23 mouse cellular contexts compared by ENCODE assay signal in the genomic region with DNA sequence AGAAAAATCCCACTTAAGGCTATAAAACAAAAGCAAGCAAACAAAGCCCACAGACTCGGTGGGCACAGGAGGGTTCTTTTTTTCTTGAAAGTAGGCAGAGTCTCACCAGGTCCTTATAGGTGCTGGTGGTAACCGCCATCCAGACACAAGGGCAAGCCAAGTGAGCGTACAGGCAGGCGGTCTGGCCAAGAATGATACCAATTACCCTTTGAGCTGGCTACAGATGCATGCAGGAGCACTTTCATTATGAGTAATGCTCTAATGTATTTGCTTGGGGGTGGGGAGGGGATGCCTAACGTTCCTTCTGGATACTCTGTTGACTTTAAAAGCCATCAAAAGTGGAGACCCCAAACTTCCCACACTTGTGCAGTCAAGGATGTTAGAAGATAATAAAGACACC. TPM values are rescaled to one million over a fixed set of nuclear protein-coding genes. Genes with fewer than 3 reads are reported as not detected.
DNase-seq lines count a peak whose midpoint lies in the region; ATAC-seq and TF ChIP-seq lines count a peak whose summit lies in the region.
"Had no signal": no experiment of that assay in that cellular context is flagged by ENCODE, and none has a peak within 500 bp of the region (broad histone marks: within the 10 kb centered on the region; RNA-seq: fewer than 3 reads in every experiment).

No protein-coding gene starts in this region.

- TF ChIP-seq CTCF in gastrocnemius, adult 2 months (IDR thresholded peaks at IDR 0.05), result no peak
- TF ChIP-seq CTCF in liver, adult 2 months (IDR thresholded peaks at IDR 0.05; ENCODE audit: low read depth, low read length), result no peak
- no peak for TF ChIP-seq CTCF in liver, postnatal 0 days (IDR thresholded peaks at IDR 0.05; ENCODE audit: low read depth)

- H3K4me3 ChIP-seq in gastrocnemius, adult 2 months, result no peak overlapping the region
- no peak overlapping the region for H3K4me3 ChIP-seq in liver, adult 2 months (ENCODE audit: insufficient read depth, low read depth, low read length)
- no peak overlapping the region for H3K4me3 ChIP-seq in liver, postnatal 0 days (ENCODE audit: low read depth, low read length)
- H3K4me3 ChIP-seq: embryonic facial prominence, embryonic 13.5 days; hindbrain, embryonic 12.5 days; kidney, embryonic 15.5 days; neural tube, embryonic 13.5 days had no signal

- peaks cover 52% of the 10 kb centered on the region for H3K79me2 ChIP-seq in liver, adult 2 months (ENCODE audit: control insufficient read depth, insufficient read depth, low read length)

- no peaks in the 10 kb centered on the region for H3K36me3 ChIP-seq in liver, adult 2 months (ENCODE audit: control insufficient read depth, insufficient read depth, low read length)
- no peaks in the 10 kb centered on the region; the same call in 1 of the 2 replicates for H3K36me3 ChIP-seq in liver, postnatal 0 days (replicated peaks; ENCODE audit: insufficient read depth, low read length)
- H3K36me3 ChIP-seq: embryonic facial prominence, embryonic 13.5 days; hindbrain, embryonic 12.5 days; kidney, embryonic 15.5 days; neural tube, embryonic 13.5 days had no signal

- no peak for TF ChIP-seq POLR2A in liver, adult 2 months (IDR thresholded peaks at IDR 0.05; ENCODE audit: extremely low read depth, insufficient read depth, low read length)

- no peak overlapping the region for H3K9ac ChIP-seq in liver, adult 2 months (ENCODE audit: low read depth, low read length)
- no peak overlapping the region for H3K9ac ChIP-seq in liver, postnatal 0 days (replicated peaks)
- H3K9ac ChIP-seq: embryonic facial prominence, embryonic 13.5 days; hindbrain, embryonic 12.5 days; kidney, embryonic 15.5 days; neural tube, embryonic 13.5 days had no signal

- TF ChIP-seq EP300 in liver, postnatal 0 days (IDR thresholded peaks at IDR 0.05; ENCODE audit: low read depth), result no peak

- H3K9me3 ChIP-seq in liver, postnatal 0 days (ENCODE audit: low read length), result no peaks in the 10 kb centered on the region
- H3K9me3 ChIP-seq: embryonic facial prominence, embryonic 13.5 days; hindbrain, embryonic 12.5 days; kidney, embryonic 15.5 days; neural tube, embryonic 13.5 days had no signal

- 76% methylated on average over 5 of the region's 5 CpGs for WGBS in liver, adult 2 months
- 89% methylated on average over 5 of the region's 5 CpGs for WGBS in liver, postnatal 0 days (ENCODE audit: insufficient replicate concordance)

- DNase-seq in gastrocnemius, adult 2 months, result no peak
- no peak for DNase-seq in gastrocnemius, postnatal 14 days
- DNase-seq in liver, adult 2 months (ENCODE audit: extremely low read depth, low read depth, low spot score), result peak; percentile 28
- DNase-seq in liver, postnatal 0 days, result no peak
- peak; percentile 29 for DNase-seq in CD4-positive helper T cell, adult 2 months (ENCODE audit: low read depth, low spot score)
- DNase-seq in induced T-regulatory cell, adult 2 months (ENCODE audit: low read depth), result peak; percentile 55
- DNase-seq in embryo, embryonic 11 days, result no peak
- DNase-seq: adrenal gland, postnatal 14 days; gastrocnemius, postnatal 36 days; heart, postnatal 14 days; midbrain, embryonic 14.5 days had no signal

- peaks cover 46% of the 10 kb centered on the region for H3K4me1 ChIP-seq in liver, adult 2 months (ENCODE audit: control insufficient read depth, insufficient read depth, low read length)
- H3K4me1 ChIP-seq in liver, postnatal 0 days (ENCODE audit: insufficient read depth), result peaks cover 76% of the 10 kb centered on the region

- ATAC-seq in liver, postnatal 0 days, result no peak
- ATAC-seq: forebrain, embryonic 14.5 days had no signal

- intact Hi-C loops in gastrocnemius, adult 2 months (cut with DNase I), result loop anchor here (10.0 kb wide), 1 partner anchor 224 kb away; a partner anchor contains a TSS
- intact Hi-C loops in gastrocnemius, postnatal 14 days (cut with DNase I; ENCODE audit: low total_unique reads), result loop anchor here (5.0 kb wide), 1 partner anchor 73 kb away; no protein-coding TSS in a partner anchor

- peak overlapping the region; percentile 81 for H3K27ac ChIP-seq in gastrocnemius, adult 2 months
- 0 out of 2 replicates have a peak overlapping the region, but pooled peaks have one; percentile 22 for H3K27ac ChIP-seq in liver, adult 2 months (replicated peaks; ENCODE audit: insufficient read depth, low read depth, low read length)
- H3K27ac ChIP-seq in liver, postnatal 0 days (ENCODE audit: low read depth), result no peak overlapping the region
- H3K27ac ChIP-seq: embryonic facial prominence, embryonic 13.5 days; hindbrain, embryonic 12.5 days; kidney, embryonic 15.5 days; neural tube, embryonic 13.5 days had no signal

- H3K4me2 ChIP-seq in liver, postnatal 0 days (ENCODE audit: low read depth, low read length), result no peak overlapping the region
- H3K4me2 ChIP-seq: embryonic facial prominence, embryonic 13.5 days; heart, embryonic 11.5 days; hindbrain, embryonic 12.5 days; kidney, embryonic 15.5 days; neural tube, embryonic 13.5 days had no signal

- no peaks in the 10 kb centered on the region for H3K27me3 ChIP-seq in liver, adult 2 months (ENCODE audit: control insufficient read depth, insufficient read depth, low read length)
- H3K27me3 ChIP-seq in liver, postnatal 0 days (ENCODE audit: insufficient read depth, low read length), result no peaks in the 10 kb centered on the region
- H3K27me3 ChIP-seq: embryonic facial prominence, embryonic 13.5 days; hindbrain, embryonic 12.5 days; kidney, embryonic 15.5 days; neural tube, embryonic 13.5 days had no signal

RNA-seq across cellular contexts. Expression of a gene that starts 7.9 kb away (rescaled TPM):
- total RNA-seq in gastrocnemius, adult 2 months (2021), result 10 to 100 TPM; 56.6 to 59.6 TPM
- 10 to 100 TPM; 42.5 to 65.2 TPM for total RNA-seq in gastrocnemius, postnatal 14 days (2021)
- 26.2 and 26.4 TPM in 2 replicates for total RNA-seq in liver, adult 2 months (2014; rRNA removed)
- polyA plus RNA-seq in liver, adult 2 months (2012; rRNA removed), result 14.1 and 19.8 TPM in 2 replicates
- polyA plus RNA-seq in liver, postnatal 0 days (2015; fragmentation: Nextera tagmentation; extraction: Ambion mirVana), result 25.5 and 25.7 TPM in 2 replicates

RNA-seq across cellular contexts. Expression of a gene that starts 14.1 kb away (rescaled TPM):
- total RNA-seq in gastrocnemius, adult 2 months (2021), result under 1 TPM in 1 of 2 experiments, not detected in 1; 0.22 TPM
- not detected for total RNA-seq in gastrocnemius, postnatal 14 days (2021)
- 0.09 TPM in 1 of 2 replicates, not detected in the other for total RNA-seq in liver, adult 2 months (2014; rRNA removed)
- polyA plus RNA-seq in liver, adult 2 months (2012; rRNA removed), result not detected in 2 replicates
- 0.14 TPM in 1 of 2 replicates, not detected in the other for polyA plus RNA-seq in liver, postnatal 0 days (2015; fragmentation: Nextera tagmentation; extraction: Ambion mirVana)
- total RNA-seq: adrenal gland, postnatal 14 days; gastrocnemius, postnatal 36 days; heart, postnatal 14 days; left cerebral cortex, postnatal 25 days had no signal
- polyA plus RNA-seq: brain, embryonic 14.5 days; cerebellum, adult 2 months; cortical plate, adult 2 months; embryonic facial prominence, embryonic 13.5 days; forebrain, embryonic 14.5 days; heart, embryonic 11.5 days; kidney, embryonic 15.5 days; limb, embryonic 14.5 days; lung, embryonic 16.5 days; midbrain, embryonic 14.5 days had no signal

Comparison
In these comparisons a context has a peak if more than half of its experiments do, and no peak if none do; other contexts are left out.
1. DNase-seq: peak in liver, adult 2 months (single experiment), CD4-positive helper T cell, adult 2 months (single experiment) and induced T-regulatory cell, adult 2 months (single experiment); none in gastrocnemius, adult 2 months (single experiment), gastrocnemius, postnatal 14 days (single experiment), liver, postnatal 0 days (single experiment) and embryo, embryonic 11 days (single experiment).